Mouse (Mus musculus) embryonic facial prominence, embryonic 12.5 days (tissue): ENCODE measurements around the gene Cyct. TPM values are rescaled to one million over a fixed set of nuclear protein-coding genes. Genes with fewer than 3 reads are reported as not detected.

Experiments
- ATAC-seq: fragments of 200-750 bp; cut with Nextera tagmentation; 2 replicates; pipeline ENCODE4 v1.8.0; 2017; ENCODE audit not compliant: insufficient number of reproducible peaks, insufficient read depth, low FRiP score, low TSS enrichment
- H3K27ac ChIP-seq: fragments of 300-500 bp; sonication (generic); 2 replicates; pipeline ENCODE4 v1.5.1; 2016; ENCODE audit warnings: mild to moderate bottlenecking
- H3K27me3 ChIP-seq: fragments of 300-500 bp; sonication (generic); 2 replicates; pipeline ENCODE4 v1.6.1; 2016; ENCODE audit warnings: mild to moderate bottlenecking, moderate library complexity
- H3K36me3 ChIP-seq: fragments of 300-500 bp; sonication (generic); 2 replicates; pipeline ENCODE4 v1.6.1; 2016; ENCODE audit warnings: mild to moderate bottlenecking
- H3K4me1 ChIP-seq: fragments of 300-500 bp; sonication (generic); 2 replicates; pipeline ENCODE4 v1.6.1; 2016
- H3K4me2 ChIP-seq: fragments of 300-500 bp; sonication (generic); replicated peaks from 2 replicates; pipeline ENCODE4 v1.6.1; 2016; ENCODE audit warnings: mild to moderate bottlenecking, moderate library complexity
- H3K4me3 ChIP-seq: fragments of 300-500 bp; sonication (generic); 2 replicates; pipeline ENCODE4 v1.5.1; 2016; ENCODE audit warnings: mild to moderate bottlenecking
- H3K9ac ChIP-seq: fragments of 300-500 bp; sonication (generic); 2 replicates; pipeline ENCODE4 v1.6.1; 2016; ENCODE audit warnings: mild to moderate bottlenecking, moderate library complexity
- H3K9me3 ChIP-seq: fragments of 300-500 bp; sonication (generic); 2 replicates; pipeline ENCODE4 v1.6.1; 2016; ENCODE audit warnings: mild to moderate bottlenecking, moderate library complexity
- WGBS: fragments of 180-500 bp; shearing (Covaris S2); methylation state at CpG from one replicate; pipeline ENCODE4 v1.1.7; 2016; 5-methylcytosine and 5-hydroxymethylcytosine counted together
- polyA plus RNA-seq: library from polyadenylated mRNA; unstranded; fragments of >200 nt; fragmentation: Nextera tagmentation; extraction: Ambion mirVana; gene quantifications from 2 replicates; pipeline ENCODE4 v1.2.1, GENCODE M21; 2016

The Cyct gene
- polyA plus RNA-seq, 1 experiment from 2014 or later, result not detected

GRCm38 (mm10) chr2:76370656-76370922, 10.3 kb upstream of the Cyct start:
- H3K9ac ChIP-seq, result peak overlapping the region; percentile 81
- no peaks in the 10 kb centered on the region for H3K9me3 ChIP-seq
- peaks cover 5% of the 10 kb centered on the region; the same call in 1 of the 2 replicates for H3K4me1 ChIP-seq
- peak overlapping the region; percentile 98 for H3K4me3 ChIP-seq
- no peak overlapping the region for H3K27ac ChIP-seq
- no peaks in the 10 kb centered on the region for H3K27me3 ChIP-seq
- peaks cover 27% of the 10 kb centered on the region for H3K36me3 ChIP-seq
- ATAC-seq, result no peak
- 2% methylated on average over 7 of the region's 7 CpGs for WGBS
- H3K4me2 ChIP-seq, result peak overlapping the region; percentile 70

- H3K36me3 ChIP-seq, result peaks cover 24% of the 10 kb centered on the region
- H3K27me3 ChIP-seq, result no peaks in the 10 kb centered on the region
- under 1% methylated on average over 61 of the region's 61 CpGs for WGBS
- peaks cover 5% of the 10 kb centered on the region; the same call in 1 of the 2 replicates for H3K4me1 ChIP-seq
- H3K27ac ChIP-seq, result peak within 1 kb of the TSS; percentile 67; the same call in 1 of the 2 replicates
- no peaks in the 10 kb centered on the region for H3K9me3 ChIP-seq
- peak within 1 kb of the TSS; percentile 81 for H3K9ac ChIP-seq
- ATAC-seq, result peak; percentile 88
- H3K4me2 ChIP-seq, result peak within 1 kb of the TSS; percentile 70
- peak within 1 kb of the TSS; percentile 98 for H3K4me3 ChIP-seq
Measured at GRCm38 (mm10) chr2:76369821-76370655, 9.8 kb upstream of the Cyct start, which contains the start of gene Rbm45. Rbm45 (plus strand) TSS chr2:76369984.

- Histone ChIP-seq H3K27ac (no peak overlapping the region), H3K9ac (no peak overlapping the region), H3K4me1 (peaks cover 5% of the 10 kb centered on the region; the same call in 1 of the 2 replicates), H3K36me3 (peaks cover 23% of the 10 kb centered on the region), H3K4me3 (no peak overlapping the region; the same call in 1 of the 2 replicates), H3K27me3 (no peaks in the 10 kb centered on the region), H3K9me3 (no peaks in the 10 kb centered on the region), H3K4me2 (no peak overlapping the region)
- ATAC-seq, result no peak
- 69% methylated on average over 13 of the region's 13 CpGs for WGBS
Measured at GRCm38 (mm10) chr2:76368861-76369660, 8.8 kb upstream of the Cyct start.

GRCm38 (mm10) chr2:76367188-76367922, 7.1 kb upstream of the Cyct start:
- no peak overlapping the region for H3K4me3 ChIP-seq
- H3K27ac ChIP-seq, result no peak overlapping the region
- no peak overlapping the region for H3K9ac ChIP-seq
- 19% methylated on average over 9 of the region's 9 CpGs for WGBS
- H3K27me3 ChIP-seq, result no peaks in the 10 kb centered on the region
- H3K36me3 ChIP-seq, result peaks cover 9% of the 10 kb centered on the region; the same call in 1 of the 2 replicates
- ATAC-seq, result no peak
- H3K4me1 ChIP-seq, result peaks cover 5% of the 10 kb centered on the region; the same call in 1 of the 2 replicates
- H3K4me2 ChIP-seq, result no peak overlapping the region
- H3K9me3 ChIP-seq, result no peaks in the 10 kb centered on the region

GRCm38 (mm10) chr2:76365811-76366210, 5.6 kb upstream of the Cyct start:
- Histone ChIP-seq H3K4me2 (no peak overlapping the region), H3K27me3 (no peaks in the 10 kb centered on the region), H3K9ac (no peak overlapping the region), H3K36me3 (no peaks in the 10 kb centered on the region), H3K4me1 (peaks cover under 1% of the 10 kb centered on the region; the same call in 1 of the 2 replicates), H3K9me3 (no peaks in the 10 kb centered on the region), H3K27ac (no peak overlapping the region), H3K4me3 (no peak overlapping the region)
- no peak for ATAC-seq
- 74% methylated on average over 4 of the region's 4 CpGs for WGBS

- WGBS, result 41% methylated on average over 2 of the region's 2 CpGs
- Histone ChIP-seq H3K36me3 (no peaks in the 10 kb centered on the region), H3K27ac (no peak overlapping the region), H3K9me3 (no peaks in the 10 kb centered on the region), H3K4me3 (no peak overlapping the region), H3K9ac (no peak overlapping the region), H3K4me2 (no peak overlapping the region), H3K4me1 (no peaks in the 10 kb centered on the region), H3K27me3 (no peaks in the 10 kb centered on the region)
- no peak for ATAC-seq
Measured at GRCm38 (mm10) chr2:76362111-76362510, 1.9 kb upstream of the Cyct start.

GRCm38 (mm10) chr2:76347839-76348238, 12.4 kb downstream of the Cyct start:
- no peak overlapping the region for H3K27ac ChIP-seq
- H3K4me2 ChIP-seq, result no peak overlapping the region
- no peaks in the 10 kb centered on the region for H3K36me3 ChIP-seq
- no peak overlapping the region for H3K4me3 ChIP-seq
- ATAC-seq, result no peak
- H3K4me1 ChIP-seq, result no peaks in the 10 kb centered on the region
- H3K27me3 ChIP-seq, result no peaks in the 10 kb centered on the region
- H3K9ac ChIP-seq, result no peak overlapping the region
- H3K9me3 ChIP-seq, result no peaks in the 10 kb centered on the region
- 75% methylated on average over 6 of the region's 6 CpGs for WGBS

- H3K4me3 ChIP-seq, result no peak overlapping the region
- H3K36me3 ChIP-seq, result no peaks in the 10 kb centered on the region
- H3K9ac ChIP-seq, result no peak overlapping the region
- H3K4me2 ChIP-seq, result no peak overlapping the region
- peaks cover 24% of the 10 kb centered on the region for H3K27me3 ChIP-seq
- 84% methylated on average over 9 of the region's 9 CpGs for WGBS
- no peaks in the 10 kb centered on the region for H3K9me3 ChIP-seq
- no peak overlapping the region for H3K27ac ChIP-seq
- H3K4me1 ChIP-seq, result peaks cover 7% of the 10 kb centered on the region; the same call in 1 of the 2 replicates
- ATAC-seq, result no peak
Measured at GRCm38 (mm10) chr2:76342146-76342545, 18.1 kb downstream of the Cyct start.

GRCm38 (mm10) chr2:76338215-76339156, 21.8 kb downstream of the Cyct start, which contains the start of gene Pde11a:
Pde11a (minus strand) TSS chr2:76338774.
- Histone ChIP-seq H3K9me3 (no peaks in the 10 kb centered on the region), H3K4me2 (peak within 1 kb of the TSS; percentile 75), H3K27ac (no peak within 1 kb of the TSS), H3K9ac (peak within 1 kb of the TSS; percentile 4; the same call in 1 of the 2 replicates), H3K4me3 (peak within 1 kb of the TSS; percentile 44), H3K27me3 (peaks cover 24% of the 10 kb centered on the region), H3K36me3 (no peaks in the 10 kb centered on the region), H3K4me1 (peaks cover 7% of the 10 kb centered on the region; the same call in 1 of the 2 replicates)
- ATAC-seq, result peak; percentile 80
- WGBS, result 16% methylated on average over 38 of the region's 41 CpGs

GRCm38 (mm10) chr2:76334596-76334995, 25.7 kb downstream of the Cyct start:
- WGBS, result 79% methylated on average over 5 of the region's 5 CpGs
- no peak for ATAC-seq

More at GRCm38 (mm10) chr2:76334596-76334995, 25.7 kb downstream of the Cyct start:
- H3K27me3 ChIP-seq, result peaks cover 23% of the 10 kb centered on the region
- H3K4me3 ChIP-seq, result no peak overlapping the region
- H3K9me3 ChIP-seq, result no peaks in the 10 kb centered on the region
- H3K4me1 ChIP-seq, result peaks cover 7% of the 10 kb centered on the region; the same call in 1 of the 2 replicates
- H3K9ac ChIP-seq, result no peak overlapping the region
- H3K4me2 ChIP-seq, result no peak overlapping the region
- no peak overlapping the region for H3K27ac ChIP-seq
- no peaks in the 10 kb centered on the region for H3K36me3 ChIP-seq
